Mouse (Mus musculus): ENCODE measurements at regions not wholly inside any gene's neighbourhood (a gene's known extent, or its start where the extent isn't known, plus 50 kb on each side); places are given as distances from the start of the nearest gene placed in this dataset.

DNA sequence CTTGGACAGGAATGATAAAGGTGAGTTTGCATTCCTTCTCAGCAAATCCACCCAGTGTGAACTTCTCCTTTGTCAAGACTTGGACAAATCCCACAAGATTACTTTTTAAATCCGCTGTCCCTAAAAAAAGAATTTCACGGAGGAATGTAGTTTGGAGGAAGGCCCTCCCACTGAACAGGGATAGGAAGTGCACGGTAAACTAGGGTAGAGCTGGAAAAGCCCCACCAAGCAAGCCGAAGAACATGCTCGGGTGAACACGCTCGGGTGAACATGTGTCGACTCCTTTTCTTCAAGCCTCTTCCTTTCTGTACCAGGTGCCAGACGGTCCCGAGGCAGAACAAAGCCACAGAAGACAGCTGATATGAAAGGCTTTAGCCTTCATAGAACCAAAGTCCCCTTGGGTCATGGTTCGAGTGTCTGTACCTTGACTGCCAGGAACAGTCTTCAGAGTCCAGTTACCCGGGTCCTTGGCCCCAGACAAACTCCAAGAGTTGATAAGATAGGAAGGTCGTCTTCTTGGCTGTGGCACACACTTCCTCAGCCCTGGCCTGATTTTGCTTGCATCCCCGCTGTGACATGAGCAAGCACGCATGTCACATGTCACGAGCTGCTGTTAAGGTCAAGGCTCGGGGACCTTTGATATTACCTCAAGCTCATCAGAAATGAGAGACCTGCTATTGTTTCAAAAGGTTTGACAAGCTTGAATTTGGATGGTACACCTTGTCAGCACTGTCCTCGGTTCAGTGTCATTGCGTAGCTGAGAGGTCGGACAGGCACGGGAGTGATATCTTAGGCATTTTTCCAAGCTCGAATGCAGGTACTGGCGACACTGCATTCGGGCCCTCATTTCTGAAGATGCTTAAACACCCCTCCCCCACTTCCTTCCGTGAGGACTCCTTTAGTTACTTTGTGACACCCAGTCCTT is 51.5 kb upstream of the Ryk start:
- Histone ChIP-seq H3K9me3 (no peaks in the 10 kb centered on the region), H3K4me1 (replicated peaks) (0 out of 2 replicates have a peak, but pooled peaks cover 11% of the 10 kb centered on the region), H3K4me3 (replicated peaks) (no peak overlapping the region), H3K27me3 (no peaks in the 10 kb centered on the region), H3K27ac (no peak overlapping the region), H3K9ac (replicated peaks) (no peak overlapping the region), H3K4me2 (replicated peaks) (no peak overlapping the region), H3K36me3 (no peaks in the 10 kb centered on the region)
- no peak for ATAC-seq
- WGBS = 64% methylated on average over 25 of the region's 25 CpGs

DNA sequence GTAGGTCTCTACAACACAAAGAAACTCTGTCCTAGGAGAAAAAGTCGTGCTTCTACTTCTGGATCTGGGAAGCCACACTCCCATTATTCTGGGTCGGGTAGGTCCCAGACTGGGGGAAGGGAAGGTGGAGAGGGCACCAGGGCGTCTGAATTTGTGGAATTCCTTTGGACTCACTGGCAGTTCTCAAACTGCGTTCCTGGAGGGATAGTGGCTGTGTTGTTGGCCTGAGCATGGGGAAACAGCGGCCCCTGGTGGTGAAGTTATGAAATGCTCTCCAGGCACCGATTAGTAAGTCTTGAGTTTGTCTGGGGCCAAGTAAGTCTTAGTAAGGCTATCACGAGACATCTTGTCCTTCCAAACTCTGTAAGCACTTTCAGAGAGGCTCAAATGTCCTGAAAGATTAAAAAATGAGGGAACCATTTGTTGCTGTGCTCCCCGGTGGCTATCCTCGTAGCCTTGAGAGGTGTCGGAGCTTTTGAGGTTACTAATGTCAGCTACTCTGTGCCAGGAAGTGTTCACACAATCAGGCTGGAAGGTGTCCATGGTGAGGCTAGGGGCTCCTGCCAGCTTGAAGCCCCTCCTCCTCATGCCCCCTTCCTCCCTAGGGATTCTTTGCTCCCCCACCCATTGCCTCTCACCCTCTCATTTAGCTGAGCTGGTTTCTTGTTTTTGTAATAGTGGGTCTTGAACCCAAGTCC is 50.2 kb upstream of the Ryk start:
- peak; percentile 83 for ATAC-seq
- H3K27ac ChIP-seq = no peak overlapping the region

More for the DNA sequence above, 50.2 kb upstream of the Ryk start:
- H3K36me3 ChIP-seq = no peaks in the 10 kb centered on the region
- no peaks in the 10 kb centered on the region for H3K9me3 ChIP-seq
- H3K4me2 ChIP-seq (replicated peaks) = no peak overlapping the region
- 13% methylated on average over 10 of the region's 10 CpGs for WGBS
- no peak overlapping the region for H3K9ac ChIP-seq (replicated peaks)
- no peaks in the 10 kb centered on the region for H3K27me3 ChIP-seq
- no peak overlapping the region for H3K4me3 ChIP-seq (replicated peaks)
- H3K4me1 ChIP-seq (replicated peaks) = 0 out of 2 replicates have a peak, but pooled peaks cover 6% of the 10 kb centered on the region
